Mouse (Mus musculus) E14TG2a.4 (cell line): ENCODE data around the gene Ccser1.

ENCODE experiments used
- CTCF ChIP-seq: conservative IDR thresholded peaks from 2 replicates; pipeline ENCODE4 v1.5.1; 2014; ENCODE audit warnings: low read length
- NANOG ChIP-seq: IDR thresholded peaks from 2 replicates; pipeline ENCODE4 v1.6.1; 2014; ENCODE audit warnings: borderline replicate concordance, low read length, mixed read lengths
- POU5F1 ChIP-seq: IDR thresholded peaks from 2 replicates; pipeline ENCODE4 v1.6.1; 2014; ENCODE audit warnings: low read length, borderline replicate concordance

- TF ChIP-seq CTCF (no peak), POU5F1 (no peak), NANOG (no peak)
Measured at GRCm38 (mm10) chr6:62067024-62067380, 886.9 kb downstream of the Ccser1 start.
